ENCODE assay signal across 8 mouse cellular contexts in the genomic region with DNA sequence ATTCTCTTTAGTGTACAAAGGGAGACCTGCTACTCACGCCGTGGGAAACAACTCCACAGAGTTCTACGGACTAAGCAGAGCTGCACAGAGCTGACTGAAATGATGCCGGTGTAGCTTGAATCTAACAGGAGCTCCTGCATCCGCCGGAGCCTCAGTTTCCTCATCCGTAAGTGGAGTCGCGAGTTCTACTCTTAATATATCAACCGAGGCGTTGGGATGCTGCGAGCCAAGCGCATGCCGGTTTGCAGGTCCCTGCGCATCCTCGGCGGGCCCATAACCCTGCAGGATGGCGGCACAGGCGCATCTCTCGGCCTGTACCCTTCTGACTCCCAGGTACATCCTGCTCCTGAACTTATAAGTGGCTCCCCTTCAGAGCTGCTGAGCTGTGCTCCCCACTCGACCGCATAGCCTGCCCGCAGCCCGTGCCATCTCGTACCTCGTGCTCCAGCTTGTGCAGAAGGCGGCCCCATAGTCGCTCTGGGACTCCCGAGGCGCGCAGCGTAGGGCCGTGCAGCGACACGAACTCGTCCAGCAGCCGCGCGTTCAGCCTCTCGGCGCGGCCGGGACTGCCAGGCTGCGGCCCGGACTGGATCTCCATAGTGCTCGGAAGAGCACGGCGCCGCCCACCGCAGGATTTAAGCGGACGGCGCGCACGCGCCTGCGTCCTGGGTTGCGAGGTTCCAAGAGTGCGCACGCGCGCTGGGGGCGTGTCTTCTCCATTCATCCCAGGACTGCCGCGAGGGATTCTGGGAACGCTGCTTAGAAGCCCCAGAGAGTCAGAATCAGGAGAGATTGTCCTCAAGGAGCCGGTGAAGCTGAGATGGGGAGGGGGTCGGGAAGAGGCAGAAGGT. TPM values are rescaled to one million over a fixed set of nuclear protein-coding genes. Genes with fewer than 3 reads are reported as not detected.
A peak's percentile ranks its signal among the peaks of the same experiment; 100 is the strongest.
DNase-seq lines count a peak whose midpoint lies in the region; ATAC-seq lines count a peak whose summit lies in the region.

TSS of gene Ttll12 (minus strand) at position 645 of the 851 bp plus-strand sequence.

- peak; percentile 95 for ATAC-seq in hindbrain, embryonic 15.5 days (ENCODE audit: low FRiP score, low read depth)

- no peaks in the 10 kb centered on the region for H3K36me3 ChIP-seq in hindbrain, embryonic 15.5 days

- peak; percentile 68 for DNase-seq in T-cell, adult 2 months (ENCODE audit: low spot score)
- DNase-seq in cerebellum, postnatal 36 days: peak; percentile 96
- peak; percentile 94 to 97 for DNase-seq in frontal cortex, postnatal 36 days (ENCODE audit: low spot score in 2 of 2)
- DNase-seq in left cerebral cortex, adult 11 months (ENCODE audit: low spot score): peak; percentile 89
- peak; percentile 95 for DNase-seq in lung, postnatal 4 days
- peak; percentile 97 for DNase-seq in right cerebral cortex, adult 18-20 months
- DNase-seq in urinary bladder, postnatal 10 days (ENCODE audit: low spot score): peak; percentile 70

- peak within 1 kb of the TSS; percentile 65 for H3K4me3 ChIP-seq in hindbrain, embryonic 15.5 days

- no peaks in the 10 kb centered on the region for H3K27me3 ChIP-seq in hindbrain, embryonic 15.5 days

- H3K27ac ChIP-seq in hindbrain, embryonic 15.5 days (replicated peaks): peak within 1 kb of the TSS; percentile 78

- peak within 1 kb of the TSS; percentile 66 for H3K4me2 ChIP-seq in hindbrain, embryonic 15.5 days

- H3K9me3 ChIP-seq in hindbrain, embryonic 15.5 days: no peaks in the 10 kb centered on the region

- under 1% methylated on average over 68 of the region's 68 CpGs for WGBS in hindbrain, embryonic 15.5 days

- peak within 1 kb of the TSS; percentile 69 for H3K9ac ChIP-seq in hindbrain, embryonic 15.5 days

- H3K4me1 ChIP-seq in hindbrain, embryonic 15.5 days (replicated peaks): peaks cover 28% of the 10 kb centered on the region

RNA-seq across cellular contexts. Expression of gene Ttll12, which starts in this region (rescaled TPM):
- 45.3 and 46.3 TPM in 2 replicates for polyA plus RNA-seq in hindbrain, embryonic 15.5 days (2015; fragmentation: Nextera tagmentation; extraction: Ambion mirVana)

Comparison
In these comparisons a context has a peak if more than half of its experiments do, and no peak if none do; other contexts are left out.
1. Peak in every context shown above with its lines: DNase-seq, ATAC-seq, H3K4me3 ChIP-seq and H3K27ac ChIP-seq.